ENCODE assay signal across 23 mouse cellular contexts in the genomic region with DNA sequence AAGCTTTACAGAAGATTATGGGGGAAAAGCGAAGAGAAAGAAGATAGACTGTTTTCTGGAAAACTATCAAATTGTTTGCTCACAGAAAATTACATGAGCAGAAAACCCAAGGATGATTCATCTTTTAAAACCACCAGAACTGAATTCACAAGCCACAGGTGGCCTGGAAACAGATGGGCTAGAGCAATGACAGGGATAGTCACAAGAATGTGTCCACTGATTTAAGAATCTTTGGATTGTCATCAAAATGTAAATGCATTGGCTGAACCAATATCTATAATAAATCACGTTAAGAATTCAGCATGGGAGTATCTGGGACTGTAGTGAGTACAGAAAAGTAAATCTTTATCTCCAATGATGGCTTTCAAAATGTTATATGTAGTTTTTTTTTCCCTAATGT.
"Had no signal": no experiment of that assay in that cellular context is flagged by ENCODE, and none has a peak within 500 bp of the region (broad histone marks: within the 10 kb centered on the region; RNA-seq: fewer than 3 reads in every experiment).

No protein-coding gene starts in this region.

- H3K36me3 ChIP-seq: heart, embryonic 13.5 days; heart, embryonic 15.5 days; hindbrain, embryonic 10.5 days; hindbrain, embryonic 12.5 days; intestine, embryonic 15.5 days; limb, embryonic 13.5 days; limb, embryonic 15.5 days; liver, embryonic 12.5 days had no signal

- H3K4me3 ChIP-seq: heart, adult 2 months; heart, embryonic 13.5 days; heart, embryonic 15.5 days; hindbrain, embryonic 10.5 days; hindbrain, embryonic 12.5 days; intestine, embryonic 15.5 days; layer of hippocampus, adult 2 months; left cerebral cortex, adult 2 months; limb, embryonic 13.5 days; limb, embryonic 15.5 days; liver, embryonic 12.5 days had no signal

- H3K27me3 ChIP-seq: heart, embryonic 13.5 days; heart, embryonic 15.5 days; hindbrain, embryonic 12.5 days; intestine, embryonic 15.5 days; limb, embryonic 13.5 days; limb, embryonic 15.5 days; liver, embryonic 12.5 days had no signal

- H3K4me2 ChIP-seq: heart, embryonic 11.5 days; heart, embryonic 13.5 days; heart, embryonic 15.5 days; hindbrain, embryonic 12.5 days; hindbrain, embryonic 14.5 days; intestine, embryonic 15.5 days; limb, embryonic 13.5 days; limb, embryonic 15.5 days; liver, embryonic 12.5 days had no signal

- DNase-seq: gastrocnemius, postnatal 14 days; gastrocnemius, postnatal 36 days; heart, adult 11 months; heart, adult 2 months; heart, postnatal 4 days; kidney, adult 18-20 months; kidney, adult 8-10 months; kidney, postnatal 10 days; kidney, postnatal 25 days; kidney, postnatal 4 days; left cerebral cortex, postnatal 4 days had no signal
